Mouse (Mus musculus): ENCODE measurements around the gene AW011738. TPM values are rescaled to one million over a fixed set of nuclear protein-coding genes. Genes with fewer than 3 reads are reported as not detected.

AW011738 gene
- polyA plus RNA-seq, 1 experiment from 2014 or later: 0.93 TPM

DNA sequence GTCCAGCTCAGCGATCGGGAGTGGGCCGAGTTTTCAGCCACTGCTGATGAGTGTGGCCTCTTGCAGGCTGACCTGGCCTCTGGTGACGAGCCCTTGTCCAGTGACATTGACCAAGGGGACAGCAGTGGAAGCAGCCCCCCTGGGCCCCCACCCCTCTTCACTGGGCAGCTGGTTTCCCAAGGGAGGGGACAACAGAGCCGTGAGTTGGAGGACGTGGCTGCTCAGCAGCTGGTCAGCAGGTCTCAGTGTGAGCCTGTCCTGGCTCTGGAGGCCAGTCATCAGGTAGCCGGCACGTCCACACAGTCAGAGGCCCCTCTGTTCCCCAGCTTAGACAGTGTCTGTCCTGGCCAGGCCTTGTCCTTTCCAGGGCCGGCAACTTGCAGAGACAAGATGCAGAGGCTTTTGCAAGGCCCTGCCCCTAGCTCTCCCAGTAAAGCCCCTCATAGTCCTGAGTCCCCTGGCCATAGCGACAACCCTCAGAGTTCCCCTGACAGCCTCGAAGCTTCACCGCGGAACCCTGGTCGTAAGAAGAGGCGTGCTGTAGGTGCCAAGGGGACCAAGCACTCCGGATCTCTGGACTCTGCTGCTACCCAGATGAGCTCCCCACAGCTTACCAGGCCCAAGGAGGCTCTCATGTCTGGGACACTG lies 14.0 kb downstream of the AW011738 start:
- Histone ChIP-seq H3K4me1 (replicated peaks; ENCODE audit: control insufficient read depth, insufficient read depth, low read length) (no peaks in the 10 kb centered on the region), H3K36me3 (ENCODE audit: control insufficient read depth, insufficient read depth) (peaks cover 8% of the 10 kb centered on the region; the same call in 1 of the 2 replicates), H3K27me3 (replicated peaks; ENCODE audit: control insufficient read depth, insufficient read depth, low read length) (no peaks in the 10 kb centered on the region), H3K27ac (ENCODE audit: low read depth, low read length) (no peak overlapping the region), H3K4me2 (replicated peaks; ENCODE audit: low read depth) (no peak overlapping the region), H3K9me3 (ENCODE audit: control insufficient read depth) (no peaks in the 10 kb centered on the region), H3K4me3 (ENCODE audit: low read depth, low read length) (no peak overlapping the region), H3K9ac (ENCODE audit: low read depth, low read length) (no peak overlapping the region)
- ATAC-seq: no peak
- WGBS: 74% methylated on average over 16 of the region's 16 CpGs
- TF ChIP-seq CTCF (IDR thresholded peaks at IDR 0.05; ENCODE audit: low read depth): no peak

DNA sequence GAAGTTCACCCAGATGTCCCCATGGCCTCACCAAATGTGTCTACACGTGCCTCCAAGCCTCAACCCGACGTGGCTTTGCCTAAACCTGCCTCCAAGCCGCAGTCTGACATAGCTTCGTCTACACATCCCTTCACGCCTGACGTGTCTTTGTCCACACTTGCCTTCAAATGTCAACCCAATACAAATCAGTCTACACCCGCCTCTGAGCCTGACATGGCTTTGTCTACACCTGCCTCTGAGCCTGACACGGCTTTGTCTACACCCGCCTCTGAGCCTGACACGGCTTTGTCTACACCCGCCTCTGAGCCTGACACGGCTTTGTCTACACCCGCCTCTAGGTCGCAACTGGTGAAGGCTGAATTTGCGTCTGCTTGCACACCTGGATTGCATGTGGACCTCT lies 14.7 kb downstream of the AW011738 start:
- Histone ChIP-seq H3K4me2 (replicated peaks; ENCODE audit: low read depth) (no peak overlapping the region), H3K9me3 (ENCODE audit: control insufficient read depth) (no peaks in the 10 kb centered on the region), H3K9ac (ENCODE audit: low read depth, low read length) (no peak overlapping the region), H3K4me3 (ENCODE audit: low read depth, low read length) (no peak overlapping the region), H3K27me3 (replicated peaks; ENCODE audit: control insufficient read depth, insufficient read depth, low read length) (no peaks in the 10 kb centered on the region), H3K4me1 (replicated peaks; ENCODE audit: control insufficient read depth, insufficient read depth, low read length) (no peaks in the 10 kb centered on the region), H3K27ac (ENCODE audit: low read depth, low read length) (no peak overlapping the region), H3K36me3 (ENCODE audit: control insufficient read depth, insufficient read depth) (peaks cover 13% of the 10 kb centered on the region; the same call in 1 of the 2 replicates)
- WGBS: 81% methylated on average over 16 of the region's 16 CpGs
- no peak for TF ChIP-seq CTCF (IDR thresholded peaks at IDR 0.05; ENCODE audit: low read depth)
- no peak for ATAC-seq

- TF ChIP-seq CTCF (IDR thresholded peaks at IDR 0.05; ENCODE audit: low read depth): no peak
- 91% methylated on average over 11 of the region's 11 CpGs for WGBS
- H3K4me2 ChIP-seq (replicated peaks; ENCODE audit: low read depth): no peak overlapping the region
- H3K36me3 ChIP-seq (ENCODE audit: control insufficient read depth, insufficient read depth): peaks cover 13% of the 10 kb centered on the region; the same call in 1 of the 2 replicates
- no peaks in the 10 kb centered on the region for H3K4me1 ChIP-seq (replicated peaks; ENCODE audit: control insufficient read depth, insufficient read depth, low read length)
- no peaks in the 10 kb centered on the region for H3K9me3 ChIP-seq (ENCODE audit: control insufficient read depth)
- no peak overlapping the region for H3K9ac ChIP-seq (ENCODE audit: low read depth, low read length)
- H3K27ac ChIP-seq (ENCODE audit: low read depth, low read length): no peak overlapping the region
- no peaks in the 10 kb centered on the region for H3K27me3 ChIP-seq (replicated peaks; ENCODE audit: control insufficient read depth, insufficient read depth, low read length)
- no peak for ATAC-seq
- H3K4me3 ChIP-seq (ENCODE audit: low read depth, low read length): no peak overlapping the region
Observed at GRCm38 (mm10) chr4:156219936-156220335, 16.8 kb downstream of the AW011738 start.

DNA sequence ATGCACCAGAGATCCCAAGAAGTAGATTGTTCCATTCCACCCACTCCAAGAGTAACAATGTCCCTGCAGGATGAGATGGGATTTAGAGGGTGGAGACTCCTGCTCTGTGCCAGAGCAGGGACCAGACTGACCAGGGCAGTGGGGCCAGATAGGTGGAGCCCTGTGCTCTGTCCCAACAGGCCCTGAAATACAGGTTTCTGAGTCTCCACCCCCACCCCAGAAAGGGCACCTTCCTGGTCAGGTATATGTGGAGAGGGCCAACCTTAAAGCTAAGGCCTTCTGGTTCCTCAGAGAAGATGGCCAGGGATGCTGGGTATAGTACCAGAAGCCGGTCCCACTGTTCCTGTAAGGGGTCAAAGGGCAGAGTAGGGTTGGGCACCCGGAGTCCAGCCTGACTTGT lies 21.2 kb downstream of the AW011738 start:
- H3K36me3 ChIP-seq (ENCODE audit: control insufficient read depth, insufficient read depth): peaks cover 13% of the 10 kb centered on the region; the same call in 1 of the 2 replicates
- no peak overlapping the region for H3K4me2 ChIP-seq (replicated peaks; ENCODE audit: low read depth)
- 0 out of 2 replicates have a peak, but pooled peaks cover 5% of the 10 kb centered on the region for H3K4me1 ChIP-seq (replicated peaks; ENCODE audit: control insufficient read depth, insufficient read depth, low read length)
- ATAC-seq: no peak
- no peak for TF ChIP-seq CTCF (IDR thresholded peaks at IDR 0.05; ENCODE audit: low read depth)
- WGBS: 50% methylated on average over 2 of the region's 2 CpGs
- no peaks in the 10 kb centered on the region for H3K9me3 ChIP-seq (ENCODE audit: control insufficient read depth)
- no peak overlapping the region for H3K4me3 ChIP-seq (ENCODE audit: low read depth, low read length)
- H3K27ac ChIP-seq (ENCODE audit: low read depth, low read length): no peak overlapping the region
- no peak overlapping the region for H3K9ac ChIP-seq (ENCODE audit: low read depth, low read length)
- H3K27me3 ChIP-seq (replicated peaks; ENCODE audit: control insufficient read depth, insufficient read depth, low read length): no peaks in the 10 kb centered on the region

- WGBS: 29% methylated on average over 18 of the region's 18 CpGs
- Histone ChIP-seq H3K27me3 (replicated peaks; ENCODE audit: control insufficient read depth, insufficient read depth, low read length) (no peaks in the 10 kb centered on the region), H3K27ac (ENCODE audit: low read depth, low read length) (peak overlapping the region; percentile 50; the same call in 1 of the 2 replicates), H3K4me2 (replicated peaks; ENCODE audit: low read depth) (peak overlapping the region; percentile 71), H3K36me3 (ENCODE audit: control insufficient read depth, insufficient read depth) (peaks cover 19% of the 10 kb centered on the region), H3K9ac (ENCODE audit: low read depth, low read length) (peak overlapping the region; percentile 8; the same call in 1 of the 2 replicates), H3K4me1 (replicated peaks; ENCODE audit: control insufficient read depth, insufficient read depth, low read length) (0 out of 2 replicates have a peak, but pooled peaks cover 5% of the 10 kb centered on the region), H3K4me3 (ENCODE audit: low read depth, low read length) (peak overlapping the region; percentile 38), H3K9me3 (ENCODE audit: control insufficient read depth) (no peaks in the 10 kb centered on the region)
- peak; percentile 56 for ATAC-seq
- no peak for TF ChIP-seq CTCF (IDR thresholded peaks at IDR 0.05; ENCODE audit: low read depth)
Observed at GRCm38 (mm10) chr4:156227752-156228392, 24.8 kb downstream of the AW011738 start.

- 0 out of 2 replicates have a peak, but pooled peaks cover 5% of the 10 kb centered on the region for H3K4me1 ChIP-seq (replicated peaks; ENCODE audit: control insufficient read depth, insufficient read depth, low read length)
- no peak overlapping the region for H3K27ac ChIP-seq (ENCODE audit: low read depth, low read length)
- peak overlapping the region; percentile 8; the same call in 1 of the 2 replicates for H3K9ac ChIP-seq (ENCODE audit: low read depth, low read length)
- H3K4me2 ChIP-seq (replicated peaks; ENCODE audit: low read depth): peak overlapping the region; percentile 71
- no peaks in the 10 kb centered on the region for H3K27me3 ChIP-seq (replicated peaks; ENCODE audit: control insufficient read depth, insufficient read depth, low read length)
- 22% methylated on average over 12 of the region's 12 CpGs for WGBS
- H3K9me3 ChIP-seq (ENCODE audit: control insufficient read depth): no peaks in the 10 kb centered on the region
- TF ChIP-seq CTCF (IDR thresholded peaks at IDR 0.05; ENCODE audit: low read depth): no peak
- peak overlapping the region; percentile 38 for H3K4me3 ChIP-seq (ENCODE audit: low read depth, low read length)
- peak; percentile 64 for ATAC-seq
- peaks cover 23% of the 10 kb centered on the region for H3K36me3 ChIP-seq (ENCODE audit: control insufficient read depth, insufficient read depth)
Observed at GRCm38 (mm10) chr4:156228393-156229024, 25.4 kb downstream of the AW011738 start.
